Mouse (Mus musculus): ENCODE results near the gene Gm36028. TPM values are rescaled to one million over a fixed set of nuclear protein-coding genes. Genes with fewer than 3 reads are reported as not detected.

Gm36028 gene
- polyA plus RNA-seq, 1 experiment from 2014 or later = 6.3 TPM

DNA sequence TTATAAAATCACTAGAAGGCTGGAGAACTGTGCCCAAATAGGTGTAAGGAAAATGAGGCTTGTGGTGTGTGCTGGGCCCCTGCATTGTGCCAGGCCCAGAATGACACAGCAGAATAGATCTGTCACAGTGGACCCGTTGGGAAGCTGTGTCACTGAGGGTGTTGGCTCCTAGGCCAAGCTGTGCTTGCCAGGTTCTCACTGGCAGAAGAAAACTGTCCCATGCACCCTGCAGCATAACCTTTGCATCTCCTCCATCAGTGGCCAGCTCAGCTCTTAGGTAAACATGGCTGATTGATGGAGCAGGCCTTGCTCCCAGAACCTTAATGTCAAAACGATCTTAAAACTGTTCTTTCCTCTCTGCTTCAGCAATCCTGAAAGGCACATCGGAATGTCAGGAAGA lies 4.6 kb downstream of the Gm36028 start:
- Histone ChIP-seq H3K27ac (no peak overlapping the region), H3K36me3 (no peaks in the 10 kb centered on the region), H3K4me2 (no peak overlapping the region), H3K27me3 (no peaks in the 10 kb centered on the region), H3K4me1 (replicated peaks) (peaks cover 25% of the 10 kb centered on the region), H3K9me3 (replicated peaks) (no peaks in the 10 kb centered on the region), H3K4me3 (no peak overlapping the region), H3K9ac (no peak overlapping the region)
- WGBS = 58% methylated on average over 3 of the region's 3 CpGs
- ATAC-seq (replicated peaks; ENCODE audit: insufficient number of reproducible peaks, insufficient read depth, low FRiP score, low read depth) = no peak

DNA sequence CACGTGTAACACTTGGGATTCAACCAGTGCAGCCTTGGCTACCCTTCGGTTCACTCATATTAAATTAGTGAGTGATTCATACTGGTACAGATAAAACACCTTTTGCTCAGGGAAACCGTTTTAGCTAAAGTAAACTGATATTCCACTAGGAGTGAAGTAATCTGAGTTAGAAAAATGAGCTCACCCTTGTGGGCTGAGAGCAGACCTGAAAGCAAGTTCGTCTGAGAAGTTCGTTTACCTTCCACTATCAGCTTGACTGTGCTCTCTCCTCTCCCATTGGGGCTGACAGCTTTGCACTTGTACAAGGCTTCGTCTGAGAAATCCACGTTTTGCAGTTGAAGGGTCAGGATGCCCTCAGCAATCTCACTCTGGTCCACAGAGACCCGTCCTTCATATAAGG lies 5.4 kb downstream of the Gm36028 start:
- ATAC-seq (replicated peaks; ENCODE audit: insufficient number of reproducible peaks, insufficient read depth, low FRiP score, low read depth) = no peak
- no peaks in the 10 kb centered on the region for H3K36me3 ChIP-seq
- no peaks in the 10 kb centered on the region for H3K27me3 ChIP-seq
- no peak overlapping the region for H3K4me3 ChIP-seq
- H3K4me1 ChIP-seq (replicated peaks) = peaks cover 25% of the 10 kb centered on the region
- no peak overlapping the region for H3K27ac ChIP-seq
- no peak overlapping the region for H3K4me2 ChIP-seq
- 61% methylated on average over 8 of the region's 8 CpGs for WGBS
- no peaks in the 10 kb centered on the region for H3K9me3 ChIP-seq (replicated peaks)
- no peak overlapping the region for H3K9ac ChIP-seq

DNA sequence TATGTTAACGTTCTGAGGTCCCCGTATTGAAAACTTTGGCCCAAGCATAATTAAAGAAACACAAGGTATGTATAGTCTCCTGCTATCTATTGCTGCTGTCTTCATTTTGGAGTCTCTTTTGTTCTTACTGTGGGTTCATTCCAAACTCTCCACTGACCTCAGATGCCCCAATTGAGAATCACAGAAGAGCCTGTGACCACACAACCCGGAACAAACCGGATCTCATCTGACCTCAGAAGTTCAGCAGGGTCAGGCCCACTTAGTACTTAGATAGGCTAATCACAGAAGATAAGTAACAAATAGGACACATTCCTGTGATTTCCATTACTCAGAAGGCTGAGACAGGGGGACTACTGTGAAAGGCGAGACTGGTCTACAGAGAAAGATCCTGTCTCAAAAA lies 6.4 kb downstream of the Gm36028 start:
- H3K4me3 ChIP-seq = no peak overlapping the region
- H3K4me1 ChIP-seq (replicated peaks) = peaks cover 23% of the 10 kb centered on the region
- no peak overlapping the region for H3K27ac ChIP-seq
- no peaks in the 10 kb centered on the region for H3K36me3 ChIP-seq
- no peaks in the 10 kb centered on the region for H3K27me3 ChIP-seq
- ATAC-seq (replicated peaks; ENCODE audit: insufficient number of reproducible peaks, insufficient read depth, low FRiP score, low read depth) = no peak
- 38% methylated on average over 5 of the region's 5 CpGs for WGBS
- no peaks in the 10 kb centered on the region for H3K9me3 ChIP-seq (replicated peaks)
- no peak overlapping the region for H3K4me2 ChIP-seq
- H3K9ac ChIP-seq = no peak overlapping the region

DNA sequence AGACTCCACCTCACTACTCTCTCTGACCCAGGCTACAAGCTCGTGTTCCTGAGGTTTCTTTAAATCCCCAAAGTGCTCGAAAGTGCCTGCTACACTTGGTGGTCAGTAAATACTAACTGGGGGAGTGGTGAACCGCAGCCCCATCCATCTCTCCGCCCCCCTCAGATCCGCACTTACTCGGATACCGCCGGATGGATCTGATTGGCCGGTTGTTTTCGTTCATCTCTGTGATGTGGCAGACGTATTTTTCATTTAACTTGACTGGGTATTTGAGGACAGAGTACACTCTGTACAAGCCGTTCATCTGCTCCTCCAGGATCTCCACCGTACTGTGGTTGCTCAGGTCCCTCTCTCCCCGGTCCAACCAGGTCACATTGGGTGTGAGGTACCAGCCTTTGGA lies 6.9 kb downstream of the Gm36028 start:
- no peak for ATAC-seq (replicated peaks; ENCODE audit: insufficient number of reproducible peaks, insufficient read depth, low FRiP score, low read depth)
- Histone ChIP-seq H3K4me2 (no peak overlapping the region), H3K36me3 (no peaks in the 10 kb centered on the region), H3K9ac (no peak overlapping the region), H3K4me1 (replicated peaks) (peaks cover 18% of the 10 kb centered on the region), H3K4me3 (no peak overlapping the region), H3K9me3 (replicated peaks) (no peaks in the 10 kb centered on the region), H3K27me3 (no peaks in the 10 kb centered on the region), H3K27ac (no peak overlapping the region)
- 67% methylated on average over 14 of the region's 14 CpGs for WGBS

DNA sequence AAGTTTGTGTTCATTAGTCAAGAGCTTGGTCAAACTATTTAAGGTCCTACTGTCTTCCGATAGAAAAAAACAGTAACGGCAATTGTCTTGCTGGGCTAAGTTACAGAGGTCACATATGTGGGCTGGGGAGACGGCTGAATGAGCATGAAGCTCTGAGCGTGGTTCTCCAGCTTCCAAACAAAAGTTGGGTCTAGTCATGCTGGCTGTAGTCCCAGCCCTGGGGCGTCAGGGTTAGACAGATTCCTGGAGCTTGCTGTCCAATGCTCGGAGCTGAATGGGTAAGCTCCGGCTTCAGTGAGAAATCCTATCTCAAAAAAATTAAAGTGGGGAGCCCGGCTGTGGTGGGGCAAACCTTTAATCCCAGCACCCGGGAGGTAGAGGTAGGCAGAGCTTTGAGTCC lies 7.7 kb downstream of the Gm36028 start:
- H3K9ac ChIP-seq = no peak overlapping the region
- H3K36me3 ChIP-seq = no peaks in the 10 kb centered on the region
- no peaks in the 10 kb centered on the region for H3K9me3 ChIP-seq (replicated peaks)
- peaks cover 18% of the 10 kb centered on the region for H3K4me1 ChIP-seq (replicated peaks)
- no peak overlapping the region for H3K4me2 ChIP-seq
- H3K4me3 ChIP-seq = no peak overlapping the region
- no peaks in the 10 kb centered on the region for H3K27me3 ChIP-seq
- no peak overlapping the region for H3K27ac ChIP-seq
- 50% methylated on average over 9 of the region's 9 CpGs for WGBS
- ATAC-seq (replicated peaks; ENCODE audit: insufficient number of reproducible peaks, insufficient read depth, low FRiP score, low read depth) = no peak

DNA sequence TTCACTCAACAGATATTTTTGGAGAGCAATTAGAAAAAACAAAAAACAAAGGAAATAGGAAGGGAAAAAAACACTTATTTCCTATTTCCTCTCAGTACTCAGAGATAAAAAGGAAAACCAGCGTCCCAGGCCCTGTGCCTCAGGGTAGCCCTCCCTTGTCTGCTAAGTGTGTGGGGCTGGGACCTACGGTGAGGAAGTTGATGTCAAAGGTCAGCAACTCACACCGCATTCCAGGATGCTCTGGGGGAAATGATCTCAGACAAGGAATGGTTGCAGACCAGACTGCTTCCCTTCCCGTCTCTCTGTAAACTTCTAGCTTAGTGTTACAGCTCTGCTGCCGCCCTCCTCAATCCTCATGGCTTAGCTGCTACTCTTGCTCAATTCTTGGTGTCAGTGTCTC lies 9.6 kb downstream of the Gm36028 start:
- no peak overlapping the region for H3K9ac ChIP-seq
- H3K27me3 ChIP-seq = no peaks in the 10 kb centered on the region
- H3K36me3 ChIP-seq = no peaks in the 10 kb centered on the region
- H3K9me3 ChIP-seq (replicated peaks) = no peaks in the 10 kb centered on the region
- H3K27ac ChIP-seq = peak overlapping the region; percentile 63
- ATAC-seq (replicated peaks; ENCODE audit: insufficient number of reproducible peaks, insufficient read depth, low FRiP score, low read depth) = peak; percentile 80
- H3K4me3 ChIP-seq = no peak overlapping the region
- no peak overlapping the region for H3K4me2 ChIP-seq
- peaks cover 18% of the 10 kb centered on the region for H3K4me1 ChIP-seq (replicated peaks)
- 41% methylated on average over 5 of the region's 5 CpGs for WGBS

DNA sequence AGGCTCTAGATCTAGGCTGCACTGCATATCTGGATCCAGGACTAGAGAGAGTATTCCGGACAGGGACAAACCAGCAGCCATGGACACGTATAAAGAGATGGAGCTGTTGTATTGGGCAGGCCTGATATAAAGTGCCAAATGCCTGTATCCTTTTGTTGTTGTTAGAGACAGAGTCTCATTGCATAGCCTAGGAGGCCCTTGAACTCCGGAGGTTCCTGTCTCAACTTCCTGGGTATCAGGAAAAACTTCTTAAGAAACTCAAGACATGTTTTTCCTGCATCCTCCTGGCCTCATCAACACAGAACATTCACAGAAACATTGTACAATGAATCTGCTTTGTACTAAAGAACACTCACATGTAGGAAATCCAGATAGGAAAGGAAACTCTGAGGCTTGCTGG lies 13.9 kb downstream of the Gm36028 start:
- no peaks in the 10 kb centered on the region for H3K36me3 ChIP-seq
- H3K4me3 ChIP-seq = no peak overlapping the region
- H3K9ac ChIP-seq = no peak overlapping the region
- peaks cover 25% of the 10 kb centered on the region for H3K4me1 ChIP-seq (replicated peaks)
- no peak overlapping the region for H3K27ac ChIP-seq
- WGBS = 63% methylated on average over 3 of the region's 3 CpGs
- H3K27me3 ChIP-seq = no peaks in the 10 kb centered on the region
- no peak overlapping the region for H3K4me2 ChIP-seq
- H3K9me3 ChIP-seq (replicated peaks) = no peaks in the 10 kb centered on the region
- no peak for ATAC-seq (replicated peaks; ENCODE audit: insufficient number of reproducible peaks, insufficient read depth, low FRiP score, low read depth)

DNA sequence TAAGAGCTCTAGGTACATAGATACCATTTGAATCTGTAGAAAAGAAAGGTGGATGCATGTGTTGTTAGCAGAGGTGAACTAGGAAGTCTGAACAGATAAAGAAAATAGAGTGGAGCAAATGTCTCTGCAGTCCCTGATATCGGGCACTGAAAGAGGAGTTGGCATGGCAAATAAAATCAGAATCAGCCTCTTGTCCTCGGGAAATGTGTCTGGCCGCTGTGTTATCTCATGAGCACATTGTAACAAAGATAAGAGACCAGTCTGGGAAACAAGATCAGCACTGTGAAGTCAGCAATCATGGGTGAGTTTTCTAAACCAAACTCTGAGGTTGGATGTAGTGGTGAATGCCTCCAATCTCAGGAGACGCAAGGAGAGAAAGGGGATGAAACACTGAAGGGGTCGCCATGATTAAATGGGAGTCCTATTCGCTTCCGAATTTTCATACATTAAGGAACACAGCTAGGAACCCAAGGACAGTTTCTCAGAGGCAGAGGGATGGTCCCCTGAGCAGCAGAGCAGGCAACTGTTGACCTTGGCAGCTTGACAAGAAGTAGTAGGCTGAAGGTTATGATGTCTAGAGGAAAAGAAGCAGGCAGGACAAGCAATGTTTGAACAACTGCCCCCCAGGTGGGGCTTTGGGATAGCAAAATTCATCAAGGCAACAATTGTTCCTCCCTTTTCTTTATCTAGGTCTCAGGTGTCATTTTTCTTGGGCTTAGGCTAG lies 15.6 kb downstream of the Gm36028 start:
- peak overlapping the region; percentile 19; the same call in 1 of the 2 replicates for H3K4me2 ChIP-seq
- peak overlapping the region; percentile 44 for H3K27ac ChIP-seq

DNA sequence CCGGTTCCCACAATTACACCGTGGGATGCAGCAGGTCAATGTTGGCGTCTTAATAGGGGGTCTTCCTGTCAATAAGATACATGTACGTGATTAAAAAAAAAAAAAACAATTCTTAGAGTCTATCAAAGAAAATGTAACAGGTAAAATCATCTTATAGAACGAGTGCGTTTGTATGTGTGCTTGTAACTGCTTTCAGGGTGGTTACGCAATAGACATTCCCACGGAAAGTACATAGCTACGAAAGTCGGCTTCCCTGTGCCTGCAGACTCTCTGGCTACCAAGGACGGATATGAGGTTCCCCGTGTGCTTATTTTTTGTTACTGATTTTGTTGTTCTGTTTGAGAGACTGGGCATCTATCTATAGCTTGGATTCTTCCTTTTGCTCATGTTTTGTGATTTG lies 17.2 kb downstream of the Gm36028 start:
- H3K36me3 ChIP-seq = no peaks in the 10 kb centered on the region

More for the DNA sequence above, 15.6 kb downstream of the Gm36028 start:
- 25% methylated on average over 7 of the region's 7 CpGs for WGBS
- H3K9ac ChIP-seq = no peak overlapping the region
- H3K27me3 ChIP-seq = no peaks in the 10 kb centered on the region
- ATAC-seq (replicated peaks; ENCODE audit: insufficient number of reproducible peaks, insufficient read depth, low FRiP score, low read depth) = 0 out of 2 replicates have a peak, but pooled peaks have one; percentile 31
- no peaks in the 10 kb centered on the region for H3K36me3 ChIP-seq
- H3K9me3 ChIP-seq (replicated peaks) = no peaks in the 10 kb centered on the region
- H3K4me1 ChIP-seq (replicated peaks) = peaks cover 25% of the 10 kb centered on the region
- H3K4me3 ChIP-seq = no peak overlapping the region

DNA sequence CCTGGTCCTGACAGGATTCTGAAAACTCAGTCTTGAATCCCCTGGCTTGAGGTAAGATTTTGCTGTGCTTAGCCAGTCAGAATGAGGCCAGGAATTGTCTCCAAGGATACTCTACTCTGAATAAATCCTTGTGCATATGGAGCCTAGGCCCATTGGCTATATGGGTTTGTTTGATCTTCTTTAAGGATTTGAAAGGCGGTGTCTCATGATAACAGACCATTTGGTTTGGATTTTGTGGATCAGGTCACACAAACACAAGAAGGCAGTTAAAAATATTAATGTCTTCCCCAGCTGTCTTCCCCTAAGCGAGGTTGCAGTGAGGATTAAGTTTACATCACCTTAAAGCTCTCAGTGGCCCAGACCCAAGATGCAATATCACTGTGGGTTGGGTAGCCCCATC lies 18.5 kb downstream of the Gm36028 start:
- Histone ChIP-seq H3K9me3 (replicated peaks) (no peaks in the 10 kb centered on the region), H3K4me1 (replicated peaks) (peaks cover 22% of the 10 kb centered on the region), H3K27me3 (no peaks in the 10 kb centered on the region), H3K36me3 (no peaks in the 10 kb centered on the region; the same call in 1 of the 2 replicates), H3K4me3 (no peak overlapping the region), H3K27ac (no peak overlapping the region), H3K4me2 (no peak overlapping the region), H3K9ac (no peak overlapping the region)
- WGBS = 80% methylated on average over 2 of the region's 2 CpGs
- ATAC-seq (replicated peaks; ENCODE audit: insufficient number of reproducible peaks, insufficient read depth, low FRiP score, low read depth) = no peak

More for the DNA sequence above, 17.2 kb downstream of the Gm36028 start:
- no peak overlapping the region for H3K4me2 ChIP-seq
- H3K4me1 ChIP-seq (replicated peaks) = peaks cover 22% of the 10 kb centered on the region
- no peak overlapping the region for H3K9ac ChIP-seq
- no peak overlapping the region for H3K27ac ChIP-seq
- H3K9me3 ChIP-seq (replicated peaks) = no peaks in the 10 kb centered on the region
- H3K27me3 ChIP-seq = no peaks in the 10 kb centered on the region
- WGBS = 77% methylated on average over 12 of the region's 12 CpGs
- H3K4me3 ChIP-seq = no peak overlapping the region
- ATAC-seq (replicated peaks; ENCODE audit: insufficient number of reproducible peaks, insufficient read depth, low FRiP score, low read depth) = no peak

DNA sequence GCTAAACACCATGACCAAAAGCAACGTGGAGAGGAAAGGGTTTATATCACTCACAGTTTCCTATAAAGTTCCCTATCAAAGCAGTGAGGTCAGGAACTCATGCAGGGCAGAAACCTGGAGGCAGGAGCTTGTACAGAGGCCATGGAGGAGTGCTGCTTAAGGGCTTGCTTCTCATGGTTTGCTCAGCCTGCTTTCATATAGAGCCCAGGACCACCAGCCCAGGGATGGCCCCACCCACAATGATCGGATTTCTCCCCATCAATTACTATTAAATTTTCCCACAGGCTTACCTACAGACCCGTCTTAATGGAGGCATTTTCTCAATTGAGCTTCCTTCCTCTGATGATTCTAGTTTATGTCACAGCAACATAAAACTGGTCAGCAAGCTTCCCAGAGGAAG lies 23.4 kb downstream of the Gm36028 start:
- 67% methylated on average over 3 of the region's 3 CpGs for WGBS
- H3K9ac ChIP-seq = no peak overlapping the region
- H3K9me3 ChIP-seq (replicated peaks) = no peaks in the 10 kb centered on the region
- no peaks in the 10 kb centered on the region for H3K4me1 ChIP-seq (replicated peaks)
- H3K4me3 ChIP-seq = no peak overlapping the region
- no peaks in the 10 kb centered on the region for H3K27me3 ChIP-seq
- no peak overlapping the region for H3K27ac ChIP-seq
- peaks cover 33% of the 10 kb centered on the region for H3K36me3 ChIP-seq
- ATAC-seq (replicated peaks; ENCODE audit: insufficient number of reproducible peaks, insufficient read depth, low FRiP score, low read depth) = no peak
- no peak overlapping the region for H3K4me2 ChIP-seq

DNA sequence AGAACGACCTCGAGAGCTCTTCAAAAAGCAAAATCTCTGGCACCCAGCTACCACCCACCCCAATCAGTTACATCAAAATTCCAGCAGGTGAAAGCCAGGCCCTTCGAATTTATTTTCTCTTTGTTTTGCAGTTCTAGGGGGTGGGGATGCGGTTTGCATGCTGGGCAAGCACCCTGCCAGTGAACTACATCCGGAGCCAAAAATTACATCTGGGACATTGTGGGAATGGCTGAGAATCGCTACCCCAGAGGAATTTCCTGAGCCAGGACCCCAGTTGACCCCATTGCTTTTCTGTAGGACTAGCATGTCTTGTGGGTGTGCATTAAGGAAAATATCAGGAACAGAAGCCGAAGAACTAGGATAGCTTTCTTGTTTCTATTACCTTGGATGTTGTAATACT lies 29.9 kb downstream of the Gm36028 start:
- peaks cover 95% of the 10 kb centered on the region for H3K36me3 ChIP-seq
- H3K27ac ChIP-seq = no peak overlapping the region
- H3K9me3 ChIP-seq (replicated peaks) = no peaks in the 10 kb centered on the region
- H3K4me1 ChIP-seq (replicated peaks) = no peaks in the 10 kb centered on the region
- H3K9ac ChIP-seq = no peak overlapping the region
- 74% methylated on average over 7 of the region's 7 CpGs for WGBS
- H3K4me3 ChIP-seq = no peak overlapping the region
- no peak overlapping the region for H3K4me2 ChIP-seq
- H3K27me3 ChIP-seq = no peaks in the 10 kb centered on the region
- ATAC-seq (replicated peaks; ENCODE audit: insufficient number of reproducible peaks, insufficient read depth, low FRiP score, low read depth) = no peak

Data from heart, embryonic 15.5 days (tissue).